In genomic region chr19:48259223-48259622, GRCm38 (mm10) we compare ENCODE assay signal across 14 mouse cellular contexts. TPM values are rescaled to one million over a fixed set of nuclear protein-coding genes. Genes with fewer than 3 reads are reported as not detected.
A peak's percentile ranks its signal among the peaks of the same experiment; 100 is the strongest.
DNase-seq lines count a peak whose midpoint lies in the region; ATAC-seq and TF ChIP-seq lines count a peak whose summit lies in the region.
"Had no signal": no experiment of that assay in that cellular context is flagged by ENCODE, and none has a peak within 500 bp of the region (broad histone marks: within the 10 kb centered on the region; RNA-seq: fewer than 3 reads in every experiment).

No protein-coding gene starts in this region.

- no peak overlapping the region for H3K27ac ChIP-seq in lung, embryonic 14.5 days (ENCODE audit: low read depth)
- H3K27ac ChIP-seq in thymus, adult 2 months (ENCODE audit: control insufficient read depth, insufficient read depth, low read length) = no peak overlapping the region

- no peak for TF ChIP-seq POLR2A in thymus, adult 2 months (IDR thresholded peaks at IDR 0.05; ENCODE audit: control insufficient read depth, extremely low read depth, insufficient read depth, low read length, poor library complexity)

- no peaks in the 10 kb centered on the region for H3K4me1 ChIP-seq in lung, embryonic 14.5 days (ENCODE audit: insufficient read depth)
- no peaks in the 10 kb centered on the region for H3K4me1 ChIP-seq in thymus, adult 2 months (replicated peaks; ENCODE audit: control insufficient read depth, insufficient read depth, low read length)
- H3K4me1 ChIP-seq: megakaryocyte, embryonic 14.5 days had no signal

- no peak for ATAC-seq in lung, embryonic 14.5 days (ENCODE audit: insufficient read depth)

- DNase-seq in heart, postnatal 10 days = peak; percentile 1 to 11
- DNase-seq in heart, adult 18-20 months = no peak
- peak; percentile 81 for DNase-seq in lung, embryonic 14.5 days
- no peak for DNase-seq in lung, postnatal 36 days
- peak; percentile 63 for DNase-seq in embryo, embryonic 11 days
- DNase-seq in retina, embryonic 14.5 days (ENCODE audit: low spot score) = peak; percentile 51
- no peak for DNase-seq in urinary bladder, adult 18-20 months (ENCODE audit: low spot score in 2 of 2)
- DNase-seq in thymus, adult 2 months = no peak
- DNase-seq: cerebellum, adult 9-11 months; gastrocnemius, postnatal 10 days; kidney, adult 11 months; lung, adult 18-20 months had no signal

- H3K36me3 ChIP-seq in lung, embryonic 14.5 days (ENCODE audit: insufficient read depth) = no peaks in the 10 kb centered on the region
- no peaks in the 10 kb centered on the region for H3K36me3 ChIP-seq in thymus, adult 2 months (ENCODE audit: control insufficient read depth, insufficient read depth, low read length)

- H3K4me2 ChIP-seq in lung, embryonic 14.5 days = no peak overlapping the region

- intact Hi-C loops in heart, postnatal 10 days (cut with DNase I) = no loop called here

- WGBS in lung, embryonic 14.5 days = 54% methylated on average over 7 of the region's 7 CpGs
- WGBS in thymus, adult 2 months = 77% methylated on average over 7 of the region's 7 CpGs

- H3K9me3 ChIP-seq in lung, embryonic 14.5 days (ENCODE audit: low read depth, low read length) = no peaks in the 10 kb centered on the region

- no peaks in the 10 kb centered on the region for H3K27me3 ChIP-seq in lung, embryonic 14.5 days (ENCODE audit: insufficient read depth, low read length)
- H3K27me3 ChIP-seq in thymus, adult 2 months (ENCODE audit: control insufficient read depth, insufficient read depth, low read length) = no peaks in the 10 kb centered on the region
- H3K27me3 ChIP-seq: megakaryocyte, embryonic 14.5 days had no signal

- H3K4me3 ChIP-seq in lung, embryonic 14.5 days (ENCODE audit: low read depth, low read length) = no peak overlapping the region
- no peak overlapping the region for H3K4me3 ChIP-seq in thymus, adult 2 months (ENCODE audit: control insufficient read depth, insufficient read depth, low read length)
- H3K4me3 ChIP-seq: erythroblast, embryonic 14.5 days; megakaryocyte, embryonic 14.5 days had no signal

- H3K9ac ChIP-seq in lung, embryonic 14.5 days = no peak overlapping the region

- no peak for TF ChIP-seq CTCF in lung, embryonic 14.5 days (IDR thresholded peaks at IDR 0.05; ENCODE audit: low read depth)
- no peak for TF ChIP-seq CTCF in thymus, adult 2 months (IDR thresholded peaks at IDR 0.05; ENCODE audit: borderline replicate concordance, control insufficient read depth, extremely low read depth, insufficient read depth, low read length, poor library complexity)

RNA-seq across cellular contexts. Expression of gene Sorcs3, which starts 53.4 kb away (rescaled TPM):
- under 1 TPM; 0.07 TPM for total RNA-seq in heart, postnatal 10 days (2021)
- not detected for total RNA-seq in heart, adult 18-20 months (2021)
- polyA plus RNA-seq in lung, embryonic 14.5 days (2014; fragmentation: Nextera tagmentation; extraction: Ambion mirVana) = 0.08 TPM in 2 replicates
- 0.18 and 0.32 TPM in 2 replicates for polyA plus RNA-seq in thymus, adult 2 months (2012; rRNA removed)
- polyA plus RNA-seq: erythroblast, embryonic 14.5 days had no signal

Comparison
In these comparisons a context has a peak if more than half of its experiments do, and no peak if none do; other contexts are left out.
1. DNase-seq: peak in heart, postnatal 10 days (2 of 2), lung, embryonic 14.5 days (single experiment), embryo, embryonic 11 days (single experiment) and retina, embryonic 14.5 days (single experiment); none in heart, adult 18-20 months (0 of 2), lung, postnatal 36 days (single experiment), urinary bladder, adult 18-20 months (0 of 2) and thymus, adult 2 months (single experiment).